18 mouse cellular contexts compared by ENCODE assay signal in the genomic region with DNA sequence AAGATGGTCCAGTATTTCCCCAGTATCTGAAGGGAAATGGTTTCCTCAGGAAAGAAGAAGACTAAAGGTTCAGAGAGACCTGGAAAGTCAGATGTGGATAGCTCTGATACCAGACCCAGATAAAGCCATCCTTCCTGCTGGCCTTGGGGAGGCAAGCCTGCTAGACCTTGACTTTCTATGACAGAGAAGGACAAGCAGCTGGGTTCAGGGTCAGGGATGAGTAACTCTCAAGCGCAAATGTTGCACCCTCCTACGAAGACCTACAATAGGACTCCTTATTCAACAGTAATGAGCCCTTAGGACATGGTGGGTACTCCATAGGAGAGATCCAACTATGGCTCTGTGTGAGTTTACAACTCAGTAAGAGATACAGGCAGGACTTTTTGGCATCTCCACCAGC. TPM values are rescaled to one million over a fixed set of nuclear protein-coding genes. Genes with fewer than 3 reads are reported as not detected.
DNase-seq lines count a peak whose midpoint lies in the region; ATAC-seq and TF ChIP-seq lines count a peak whose summit lies in the region.
"Had no signal": no experiment of that assay in that cellular context is flagged by ENCODE, and none has a peak within 500 bp of the region (broad histone marks: within the 10 kb centered on the region; RNA-seq: fewer than 3 reads in every experiment).

No protein-coding gene starts in this region.

- H3K27me3 ChIP-seq in kidney, postnatal 0 days (ENCODE audit: insufficient read depth, low read length), result no peaks in the 10 kb centered on the region
- H3K27me3 ChIP-seq in embryonic facial prominence, embryonic 11.5 days (ENCODE audit: control insufficient read depth, insufficient read depth, low read length), result no peaks in the 10 kb centered on the region
- H3K27me3 ChIP-seq in limb, embryonic 15.5 days, result no peaks in the 10 kb centered on the region
- no peaks in the 10 kb centered on the region for H3K27me3 ChIP-seq in thymus, adult 2 months (ENCODE audit: control insufficient read depth, insufficient read depth, low read length)
- H3K27me3 ChIP-seq: heart, embryonic 15.5 days; hindbrain, embryonic 13.5 days; midbrain, embryonic 15.5 days; Patski had no signal

- peak; percentile 85 to 93 for DNase-seq in adrenal gland, adult (ENCODE audit: inconsistent age in 2 of 2, low spot score in 1 of 2)
- no peak for DNase-seq in adrenal gland, postnatal 4 days (ENCODE audit: low spot score in 2 of 2)
- DNase-seq in kidney, postnatal 0 days (ENCODE audit: low spot score), result peak; percentile 64
- DNase-seq in kidney, postnatal 25 days, result no peak
- no peak for DNase-seq in embryonic facial prominence, embryonic 11.5 days (ENCODE audit: low spot score)
- no peak for DNase-seq in thymus, adult 2 months
- DNase-seq: gastrocnemius, postnatal 25 days; kidney, adult 2 months; layer of hippocampus, postnatal 36 days; lung, adult 18-20 months had no signal

- no peak overlapping the region for H3K9ac ChIP-seq in kidney, postnatal 0 days (ENCODE audit: low read depth, low read length)
- no peak overlapping the region for H3K9ac ChIP-seq in embryonic facial prominence, embryonic 11.5 days (replicated peaks; ENCODE audit: low read length)
- no peak overlapping the region for H3K9ac ChIP-seq in limb, embryonic 15.5 days
- H3K9ac ChIP-seq: heart, embryonic 15.5 days; hindbrain, embryonic 13.5 days; midbrain, embryonic 15.5 days had no signal

- no peaks in the 10 kb centered on the region for H3K36me3 ChIP-seq in kidney, postnatal 0 days (ENCODE audit: insufficient read depth, low read length)
- H3K36me3 ChIP-seq in embryonic facial prominence, embryonic 11.5 days (replicated peaks; ENCODE audit: control insufficient read depth, insufficient read depth, low read depth, low read length), result no peaks in the 10 kb centered on the region
- no peaks in the 10 kb centered on the region for H3K36me3 ChIP-seq in limb, embryonic 15.5 days
- no peaks in the 10 kb centered on the region for H3K36me3 ChIP-seq in thymus, adult 2 months (ENCODE audit: control insufficient read depth, insufficient read depth, low read length)
- H3K36me3 ChIP-seq: heart, embryonic 15.5 days; hindbrain, embryonic 13.5 days; midbrain, embryonic 15.5 days had no signal

- H3K4me3 ChIP-seq in kidney, postnatal 0 days (replicated peaks; ENCODE audit: low read depth, low read length), result no peak overlapping the region
- no peak overlapping the region for H3K4me3 ChIP-seq in embryonic facial prominence, embryonic 11.5 days (ENCODE audit: low read depth, low read length)
- no peak overlapping the region for H3K4me3 ChIP-seq in limb, embryonic 15.5 days
- no peak overlapping the region for H3K4me3 ChIP-seq in thymus, adult 2 months (ENCODE audit: control insufficient read depth, insufficient read depth, low read length)
- H3K4me3 ChIP-seq: erythroblast, embryonic 14.5 days; heart, embryonic 15.5 days; hindbrain, embryonic 13.5 days; midbrain, embryonic 15.5 days had no signal

- no peak overlapping the region for H3K27ac ChIP-seq in kidney, postnatal 0 days
- H3K27ac ChIP-seq in embryonic facial prominence, embryonic 11.5 days (replicated peaks; ENCODE audit: low read depth, low read length), result peak overlapping the region; percentile 71; the same call in 1 of the 2 replicates
- H3K27ac ChIP-seq in limb, embryonic 15.5 days, result peak overlapping the region; percentile 86
- no peak overlapping the region for H3K27ac ChIP-seq in thymus, adult 2 months (ENCODE audit: control insufficient read depth, insufficient read depth, low read length)
- H3K27ac ChIP-seq: hindbrain, embryonic 13.5 days; midbrain, embryonic 15.5 days had no signal

- no peak for TF ChIP-seq CTCF in kidney, postnatal 0 days (IDR thresholded peaks at IDR 0.05; ENCODE audit: low read depth)
- TF ChIP-seq CTCF in thymus, adult 2 months (IDR thresholded peaks at IDR 0.05; ENCODE audit: borderline replicate concordance, control insufficient read depth, extremely low read depth, insufficient read depth, low read length, poor library complexity), result no peak

- TF ChIP-seq POLR2A in thymus, adult 2 months (IDR thresholded peaks at IDR 0.05; ENCODE audit: control insufficient read depth, extremely low read depth, insufficient read depth, low read length, poor library complexity), result no peak

- WGBS in kidney, postnatal 0 days, result 54% methylated on average over 2 of the region's 2 CpGs
- WGBS in embryonic facial prominence, embryonic 11.5 days, result 78% methylated on average over 2 of the region's 2 CpGs
- WGBS in limb, embryonic 15.5 days, result 92% methylated on average over 2 of the region's 2 CpGs
- 98% methylated on average over 2 of the region's 2 CpGs for WGBS in thymus, adult 2 months

- peak; percentile 58; the same call in 1 of the 2 replicates for ATAC-seq in kidney, postnatal 0 days (replicated peaks; ENCODE audit: low FRiP score, low read depth)
- ATAC-seq in embryonic facial prominence, embryonic 11.5 days (replicated peaks; ENCODE audit: insufficient number of reproducible peaks, low FRiP score, low TSS enrichment, low read depth), result no peak
- ATAC-seq in limb, embryonic 15.5 days (ENCODE audit: insufficient number of reproducible peaks, low FRiP score, low TSS enrichment, low read depth), result no peak
- no peak for ATAC-seq in cerebellum, adult (ENCODE audit: insufficient number of reproducible peaks, low FRiP score, low TSS enrichment)
- ATAC-seq: midbrain, embryonic 15.5 days; Patski had no signal

- H3K4me1 ChIP-seq in kidney, postnatal 0 days (replicated peaks; ENCODE audit: insufficient read depth, low read length), result no peaks in the 10 kb centered on the region
- H3K4me1 ChIP-seq in embryonic facial prominence, embryonic 11.5 days (ENCODE audit: control insufficient read depth, insufficient read depth, low read length), result peaks cover 5% of the 10 kb centered on the region; the same call in 1 of the 2 replicates
- H3K4me1 ChIP-seq in limb, embryonic 15.5 days, result peaks cover 31% of the 10 kb centered on the region
- no peaks in the 10 kb centered on the region for H3K4me1 ChIP-seq in thymus, adult 2 months (replicated peaks; ENCODE audit: control insufficient read depth, insufficient read depth, low read length)
- H3K4me1 ChIP-seq: midbrain, embryonic 15.5 days had no signal

- no peak overlapping the region for H3K4me2 ChIP-seq in kidney, postnatal 0 days (ENCODE audit: low read length)
- no peak overlapping the region for H3K4me2 ChIP-seq in embryonic facial prominence, embryonic 11.5 days (ENCODE audit: low read depth, low read length)
- H3K4me2 ChIP-seq in limb, embryonic 15.5 days, result no peak overlapping the region
- H3K4me2 ChIP-seq: heart, embryonic 15.5 days; hindbrain, embryonic 13.5 days; midbrain, embryonic 15.5 days had no signal

- H3K9me3 ChIP-seq in kidney, postnatal 0 days (replicated peaks; ENCODE audit: low read length), result no peaks in the 10 kb centered on the region
- H3K9me3 ChIP-seq in embryonic facial prominence, embryonic 11.5 days (replicated peaks; ENCODE audit: control insufficient read depth, low read length), result no peaks in the 10 kb centered on the region
- H3K9me3 ChIP-seq in limb, embryonic 15.5 days, result no peaks in the 10 kb centered on the region
- H3K9me3 ChIP-seq: heart, embryonic 15.5 days; hindbrain, embryonic 13.5 days; midbrain, embryonic 15.5 days had no signal

RNA-seq across cellular contexts. Expression of a gene that starts 5.3 kb away (rescaled TPM):
- total RNA-seq in adrenal gland, postnatal 4 days (2021), result 10 to 100 TPM; 66.4 to 70.2 TPM
- polyA plus RNA-seq in kidney, postnatal 0 days (2015; fragmentation: Nextera tagmentation; extraction: Ambion mirVana), result 59.6 and 59.7 TPM in 2 replicates
- 119 and 139 TPM in 2 replicates for polyA plus RNA-seq in embryonic facial prominence, embryonic 11.5 days (2014; fragmentation: Nextera tagmentation; extraction: Ambion mirVana)
- 77.3 and 89.0 TPM in 2 replicates for polyA plus RNA-seq in limb, embryonic 15.5 days (2015; fragmentation: Nextera tagmentation; extraction: Ambion mirVana)
- polyA plus RNA-seq in thymus, adult 2 months (2012; rRNA removed), result 26.7 and 34.4 TPM in 2 replicates

RNA-seq across cellular contexts. Expression of a gene that starts 33.6 kb away (rescaled TPM):
- not detected for total RNA-seq in adrenal gland, postnatal 4 days (2021)
- not detected in 2 replicates for polyA plus RNA-seq in kidney, postnatal 0 days (2015; fragmentation: Nextera tagmentation; extraction: Ambion mirVana)
- not detected in 2 replicates for polyA plus RNA-seq in embryonic facial prominence, embryonic 11.5 days (2014; fragmentation: Nextera tagmentation; extraction: Ambion mirVana)
- not detected in 2 replicates for polyA plus RNA-seq in limb, embryonic 15.5 days (2015; fragmentation: Nextera tagmentation; extraction: Ambion mirVana)
- polyA plus RNA-seq in thymus, adult 2 months (2012; rRNA removed), result 0.05 TPM in 1 of 2 replicates, not detected in the other
- total RNA-seq: gastrocnemius, postnatal 25 days; layer of hippocampus, postnatal 36 days had no signal
- polyA plus RNA-seq: erythroblast, embryonic 14.5 days; heart, embryonic 15.5 days; hindbrain, embryonic 13.5 days; kidney, adult 2 months; limb, embryonic 11.5 days; Patski had no signal

RNA-seq across cellular contexts. Expression of a gene that starts 59.8 kb away (rescaled TPM):
- 10 to 100 TPM; 33.3 to 38.1 TPM for total RNA-seq in adrenal gland, postnatal 4 days (2021)
- 19.2 and 20.6 TPM in 2 replicates for polyA plus RNA-seq in kidney, postnatal 0 days (2015; fragmentation: Nextera tagmentation; extraction: Ambion mirVana)
- polyA plus RNA-seq in embryonic facial prominence, embryonic 11.5 days (2014; fragmentation: Nextera tagmentation; extraction: Ambion mirVana), result 30.8 and 31.5 TPM in 2 replicates
- 25.6 and 28.7 TPM in 2 replicates for polyA plus RNA-seq in limb, embryonic 15.5 days (2015; fragmentation: Nextera tagmentation; extraction: Ambion mirVana)
- polyA plus RNA-seq in thymus, adult 2 months (2012; rRNA removed), result 24.6 and 26.4 TPM in 2 replicates

Comparison
In these comparisons a context has a peak if more than half of its experiments do, and no peak if none do; other contexts are left out.
1. DNase-seq: peak in adrenal gland, adult (2 of 2) and kidney, postnatal 0 days (single experiment); none in adrenal gland, postnatal 4 days (0 of 2), kidney, postnatal 25 days (0 of 2), embryonic facial prominence, embryonic 11.5 days (single experiment) and thymus, adult 2 months (single experiment).
2. H3K27ac ChIP-seq: peak in embryonic facial prominence, embryonic 11.5 days (single experiment) and limb, embryonic 15.5 days (single experiment); none in kidney, postnatal 0 days (single experiment) and thymus, adult 2 months (single experiment).